Mouse (Mus musculus) left cerebral cortex, adult 11 months (tissue): ENCODE data around the gene Cdh8.
A peak's percentile ranks its signal among the peaks of the same experiment; 100 is the strongest.

Experiments
- DNase-seq: peaks from one replicate; pipeline ENCODE4 v3.0.0; 2022; ENCODE audit warnings: low spot score

The Cdh8 gene

GRCm38 (mm10) chr8:99415966-99416781, at the start of gene Cdh8:
TSS of gene Cdh8 (minus strand) at chr8:99416471.
- peak; percentile 64 for DNase-seq

DNA sequence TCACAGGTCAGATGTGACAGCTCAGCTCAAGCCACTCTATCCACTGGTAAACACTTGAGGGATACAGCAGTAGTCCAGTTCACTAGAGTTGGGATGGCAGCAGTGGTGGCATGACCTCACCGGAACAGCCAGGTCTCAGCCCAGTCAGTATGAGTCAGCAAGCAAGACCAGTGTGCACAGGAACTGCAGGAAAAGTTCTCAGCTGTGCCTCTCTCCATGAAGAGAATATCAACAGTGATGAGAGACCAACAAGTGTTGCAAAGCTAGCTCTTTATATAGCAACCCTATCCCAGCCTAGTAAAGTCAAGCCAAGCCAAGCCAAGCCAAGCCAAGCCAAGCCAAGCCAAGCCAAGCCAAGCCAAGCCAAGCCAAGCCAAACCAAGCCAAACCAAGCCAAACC, 30.2 kb upstream of the Cdh8 start:
- DNase-seq = no peak

- no peak for DNase-seq
These were observed 9.6 kb upstream of the Cdh8 start for GRCm38 (mm10) chr8:99425901-99426300.

DNA sequence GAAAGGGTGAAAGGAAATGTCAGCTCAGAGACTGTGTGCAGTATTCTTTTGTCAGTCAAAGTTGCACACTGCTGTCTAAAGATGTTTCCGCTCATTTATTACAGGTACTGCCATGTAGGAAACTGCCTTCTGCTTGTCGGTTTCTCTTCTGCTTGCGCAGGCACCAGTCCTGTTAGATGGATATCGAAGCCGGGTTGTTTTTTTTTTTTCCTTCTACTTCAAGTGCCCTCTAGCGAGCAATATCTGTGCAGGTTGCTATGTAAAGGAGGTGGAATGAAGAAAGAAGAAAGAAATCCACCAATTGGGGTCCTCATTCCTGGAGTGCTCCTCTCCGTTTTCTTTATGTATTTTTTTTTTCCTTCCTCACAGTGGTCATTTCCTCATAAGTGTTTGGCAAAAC, 5.2 kb upstream of the Cdh8 start:
- no peak for DNase-seq

DNA sequence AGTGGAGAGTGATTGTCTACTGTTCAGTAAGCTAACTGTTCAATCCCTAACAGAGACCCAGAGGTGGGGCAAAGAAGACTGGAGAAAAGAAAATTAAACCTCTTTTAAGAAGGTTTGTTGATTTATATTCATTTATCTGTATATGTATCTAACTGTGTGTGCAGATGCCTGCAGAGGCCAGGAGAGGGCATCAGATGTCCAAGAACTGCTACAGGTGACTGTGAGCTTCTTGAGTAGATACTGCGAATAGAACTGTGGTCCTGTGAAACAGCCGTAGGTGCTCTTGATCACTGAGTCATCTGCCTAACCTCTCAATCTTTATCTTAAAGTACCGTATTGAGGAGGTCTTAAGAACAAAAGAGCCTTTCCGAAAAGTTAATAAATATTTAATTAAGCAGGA, 3.5 kb upstream of the Cdh8 start:
- DNase-seq = no peak

- DNase-seq = no peak
These were observed 1.2 kb upstream of the Cdh8 start for GRCm38 (mm10) chr8:99417456-99417855.

DNA sequence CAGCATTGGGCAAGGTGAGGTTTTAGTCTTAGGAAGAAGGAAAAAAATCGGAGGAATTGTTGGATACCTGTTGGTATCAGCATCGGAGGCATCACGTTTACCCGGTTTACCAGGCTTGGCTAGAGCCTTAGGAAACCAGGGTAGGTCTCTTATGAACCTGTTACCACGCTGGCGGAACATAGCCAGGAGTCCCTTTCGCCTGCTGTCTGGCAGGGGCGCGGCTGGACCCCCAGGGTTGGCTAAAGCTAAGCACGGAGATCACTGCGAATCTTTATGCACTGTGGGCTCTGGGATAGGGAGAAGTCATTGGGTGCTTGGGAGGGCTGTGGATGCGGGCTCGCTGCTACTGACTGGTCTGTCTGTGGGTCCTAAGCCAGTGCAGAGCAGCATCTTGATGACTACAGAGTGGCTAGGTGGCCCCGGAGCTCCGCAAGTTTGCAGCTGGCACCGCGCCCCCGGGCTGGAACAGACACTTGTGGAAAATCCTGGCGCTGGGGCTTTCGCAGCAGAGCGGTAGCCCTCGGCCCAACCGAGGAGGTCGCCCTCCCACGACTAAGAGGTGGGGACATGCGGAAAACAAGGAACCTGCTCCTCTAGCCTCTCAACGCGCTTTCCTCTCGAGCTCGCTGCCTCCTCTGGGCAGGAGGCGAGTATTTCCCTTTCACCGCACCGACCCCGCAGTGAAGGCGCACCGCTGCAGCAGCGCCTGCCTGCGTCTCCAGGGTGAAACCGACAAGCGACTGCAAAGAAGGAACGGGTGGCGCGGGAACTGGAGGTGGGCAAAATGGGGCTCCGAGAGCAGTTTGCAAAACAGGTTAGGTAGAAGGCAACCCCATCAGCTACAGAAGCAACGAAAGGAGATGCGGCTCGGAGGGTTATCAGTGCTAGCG, 950 bp downstream of the Cdh8 start:
- no peak for DNase-seq

DNA sequence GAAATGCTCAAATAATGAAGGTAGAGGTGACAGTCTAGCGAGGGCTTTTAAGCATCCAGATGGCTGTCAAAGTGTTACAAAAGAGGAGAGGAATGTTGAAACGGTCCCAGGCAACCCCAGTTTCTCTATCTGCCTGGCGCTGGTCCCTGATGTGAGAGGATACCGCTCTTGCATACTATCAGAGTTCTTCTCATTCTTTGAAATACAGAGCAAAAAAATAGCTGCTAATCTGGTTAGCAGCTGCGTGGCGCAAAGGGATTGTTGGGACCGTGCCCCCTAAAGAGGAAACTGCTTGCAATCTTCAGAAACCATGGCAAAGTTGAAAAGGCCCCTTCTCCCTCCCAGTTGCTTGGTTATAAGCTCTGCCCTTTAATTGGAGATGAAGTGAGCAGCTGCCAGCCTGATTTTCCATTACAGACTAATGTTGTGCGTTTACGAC, 1.8 kb downstream of the Cdh8 start:
- no peak for DNase-seq

DNA sequence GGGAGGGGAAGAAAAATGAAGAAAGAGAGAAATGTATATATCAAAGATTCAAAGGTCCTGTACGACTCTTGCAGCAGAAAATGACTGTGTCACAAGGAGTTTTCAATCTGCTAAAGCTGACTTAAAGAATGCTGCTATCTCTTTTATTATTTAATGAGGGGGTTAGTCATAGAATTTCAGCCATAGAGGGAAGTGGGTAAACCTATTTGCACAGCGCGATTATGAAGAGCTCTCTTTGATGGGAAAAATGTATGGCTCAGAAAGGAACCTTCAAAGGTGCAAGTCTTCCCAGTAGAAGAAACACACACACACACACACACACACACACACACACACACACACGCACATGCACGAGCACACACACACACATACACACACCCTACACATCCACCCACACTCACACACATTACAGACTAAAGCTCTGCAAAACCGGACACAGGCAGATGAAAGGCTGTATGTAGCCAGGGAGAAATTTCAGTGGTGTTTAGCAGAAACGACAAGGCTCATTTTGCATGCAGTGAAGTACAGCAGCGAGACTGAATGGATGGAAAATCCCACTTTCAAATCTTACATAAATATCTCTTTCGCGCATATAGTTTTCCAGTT, 2.3 kb downstream of the Cdh8 start:
- no peak for DNase-seq

- DNase-seq = no peak
These were observed 22.4 kb downstream of the Cdh8 start for GRCm38 (mm10) chr8:99393908-99394307.

DNA sequence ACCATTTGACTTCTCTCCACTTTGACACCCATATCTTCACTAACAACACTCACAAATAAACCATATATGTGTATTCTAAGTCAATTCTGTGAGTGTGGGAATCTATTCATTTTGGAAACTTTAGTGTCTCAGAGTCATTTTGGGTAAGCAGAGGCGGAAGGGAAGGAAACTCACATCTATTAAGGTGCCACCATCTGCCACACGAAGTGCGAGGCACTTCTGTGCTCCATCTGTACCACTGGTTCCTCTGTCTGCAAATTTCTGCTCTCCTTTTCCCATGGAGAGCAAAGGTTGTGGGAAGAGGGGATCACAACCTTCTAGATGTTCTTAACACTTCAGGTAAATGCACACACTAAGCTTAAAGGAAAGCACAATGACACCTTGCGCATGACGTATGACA, 46.2 kb downstream of the Cdh8 start:
- peak; percentile 13 for DNase-seq

DNA sequence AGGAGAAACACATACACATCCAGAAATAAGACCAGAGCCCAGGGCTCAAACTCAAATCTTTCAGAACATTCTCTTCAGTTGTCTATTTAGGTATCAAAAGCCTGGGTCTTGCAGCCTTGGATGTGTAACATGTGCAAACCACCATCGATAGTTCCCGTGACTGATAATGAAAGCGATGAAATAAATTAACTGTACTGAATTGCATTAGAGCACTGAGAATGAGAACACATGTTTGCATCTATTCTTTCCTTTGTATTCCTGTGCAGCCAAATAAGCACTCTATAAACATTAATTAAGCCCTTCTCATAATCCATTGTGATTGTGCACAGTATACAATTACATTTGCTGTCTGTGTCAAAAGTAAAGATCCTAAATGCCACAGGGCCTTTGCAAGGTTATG, 47.1 kb downstream of the Cdh8 start:
- DNase-seq = no peak

GRCm38 (mm10) chr8:99368449-99368848, 47.8 kb downstream of the Cdh8 start:
- no peak for DNase-seq

DNA sequence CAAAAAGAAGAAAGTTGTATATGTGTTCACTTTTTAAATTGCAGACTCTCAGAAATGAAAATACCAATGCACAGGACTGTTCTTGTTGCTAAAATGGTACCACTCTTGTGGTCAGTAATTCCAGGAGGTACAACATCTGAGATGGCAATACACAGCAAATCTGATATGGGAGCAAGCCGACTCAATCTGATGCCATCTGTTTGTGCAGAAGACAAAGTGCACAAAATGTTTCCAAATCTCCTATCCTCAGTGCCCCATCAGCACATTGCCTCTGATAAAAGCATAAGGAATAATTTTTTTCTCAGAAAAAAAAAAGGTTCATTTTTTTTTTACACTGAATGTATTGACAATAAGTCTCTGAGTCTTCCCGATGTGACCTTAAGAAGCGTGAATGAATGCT, 62.3 kb downstream of the Cdh8 start:
- no peak for DNase-seq

DNA sequence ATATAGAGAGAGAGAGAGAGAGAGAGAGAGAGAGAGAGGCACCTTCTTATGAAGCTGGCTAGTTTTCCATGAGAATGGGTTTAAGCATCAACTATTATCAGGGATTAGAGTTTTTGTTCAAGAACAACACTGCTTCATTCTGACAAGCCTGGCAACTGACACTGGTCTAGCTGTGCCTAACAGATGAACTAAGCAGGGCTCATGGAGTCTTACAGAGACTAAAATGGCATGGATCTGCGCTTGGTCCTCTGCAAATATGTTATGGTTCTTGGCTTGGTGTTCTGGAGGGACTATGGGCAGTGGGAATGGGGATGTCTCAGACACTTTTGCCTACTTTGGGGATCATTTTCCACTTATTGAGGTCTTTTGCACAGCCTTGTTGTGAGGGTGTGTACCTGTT, 63.0 kb downstream of the Cdh8 start:
- DNase-seq = no peak

- no peak for DNase-seq
These were observed 66.8 kb downstream of the Cdh8 start for GRCm38 (mm10) chr8:99349456-99349855.

GRCm38 (mm10) chr8:99348618-99349017, 67.7 kb downstream of the Cdh8 start:
- no peak for DNase-seq

DNA sequence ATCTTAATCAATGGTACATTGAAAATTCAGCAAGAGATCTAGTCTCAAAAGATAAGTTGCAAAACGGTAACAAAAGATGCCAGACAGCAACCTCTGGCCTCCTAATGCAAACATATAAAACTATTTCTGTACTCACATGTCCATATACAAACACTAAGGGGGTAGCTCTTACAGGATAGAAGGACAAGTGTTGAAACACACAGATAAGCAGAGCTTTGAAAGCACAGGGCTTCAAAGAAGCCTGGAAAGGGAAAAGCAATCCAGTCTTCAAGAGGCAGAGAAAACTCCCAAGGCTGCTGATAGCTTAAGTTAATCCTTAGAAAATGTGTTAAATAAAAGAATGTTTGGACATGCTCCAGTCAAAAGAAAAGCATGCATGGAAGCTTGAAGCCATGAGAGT, 77.0 kb downstream of the Cdh8 start:
- no peak for DNase-seq

GRCm38 (mm10) chr8:99327559-99327958, 88.7 kb downstream of the Cdh8 start:
- DNase-seq = no peak

- no peak for DNase-seq
These were observed 101.7 kb downstream of the Cdh8 start for GRCm38 (mm10) chr8:99314561-99314960.

DNA sequence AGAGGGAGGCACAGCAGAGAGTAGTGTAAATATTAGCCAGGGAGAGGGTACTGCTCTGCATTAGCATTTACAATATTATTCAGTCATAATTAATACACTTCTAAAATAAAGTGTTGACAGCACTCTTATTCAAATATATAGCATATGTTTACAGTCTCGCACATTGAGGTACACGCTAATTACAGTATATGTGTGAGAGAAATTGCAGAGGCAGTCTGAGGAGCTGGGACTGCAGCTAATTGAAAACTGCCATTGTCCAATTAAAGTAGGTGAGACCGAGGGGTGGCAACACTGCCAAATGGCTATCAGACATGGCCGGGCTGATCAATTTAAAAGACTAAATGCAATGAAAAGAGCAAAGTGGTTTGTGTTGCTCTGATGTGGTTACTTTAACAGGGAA, 112.1 kb downstream of the Cdh8 start:
- DNase-seq = no peak

DNA sequence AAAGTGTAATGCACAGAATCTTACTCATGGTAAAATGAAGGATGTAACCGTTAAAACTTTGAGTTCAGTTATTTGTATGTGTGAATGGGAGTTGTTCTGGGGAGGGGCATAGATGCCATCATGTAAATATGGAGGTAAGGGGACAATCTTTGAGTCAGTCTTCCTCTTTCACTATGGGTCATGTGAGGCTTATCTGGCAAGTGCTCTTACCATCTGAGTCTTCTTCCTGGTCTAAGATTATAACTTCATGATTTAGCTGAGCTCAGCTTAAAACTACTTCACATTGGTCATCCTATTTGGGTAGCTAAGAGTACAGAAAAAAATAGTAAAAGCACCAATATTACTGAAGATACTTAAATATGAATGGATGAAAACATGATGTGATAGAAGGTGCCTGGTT, 126.1 kb downstream of the Cdh8 start:
- DNase-seq = no peak

GRCm38 (mm10) chr8:99285103-99285502, 131.2 kb downstream of the Cdh8 start:
- DNase-seq = no peak
